Mouse (Mus musculus) cerebellum, adult 11-12 months (tissue): ENCODE results near the gene Ppp4r4.
"Not testable (repeated sequence)": the region's sequence is repeated elsewhere in the genome, so short reads cannot be mapped to it uniquely, and the experiment has no call there.

Experiments
- DNase-seq: peaks from one replicate; pipeline ENCODE4 v3.0.0; 2022

The Ppp4r4 gene

GRCm38 (mm10) chr12:103643818-103644217 lies 111.7 kb downstream of the Ppp4r4 start:
- DNase-seq = no peak

GRCm38 (mm10) chr12:103644601-103645000 lies 112.5 kb downstream of the Ppp4r4 start:
- DNase-seq = no peak

- DNase-seq = no peak
Measured at GRCm38 (mm10) chr12:103646314-103646713, 114.2 kb downstream of the Ppp4r4 start.

GRCm38 (mm10) chr12:103653836-103654235 lies 121.8 kb downstream of the Ppp4r4 start:
- no peak for DNase-seq

- DNase-seq = no peak
Measured at GRCm38 (mm10) chr12:103655123-103656044, 123.3 kb downstream of the Ppp4r4 start.

GRCm38 (mm10) chr12:103656848-103657626 lies 125.0 kb downstream of the Ppp4r4 start, which contains the start of gene Serpina6:
TSS of gene Serpina6 (minus strand) at chr12:103657212.
- no peak for DNase-seq

GRCm38 (mm10) chr12:103657991-103658390 lies 125.9 kb downstream of the Ppp4r4 start:
- DNase-seq = no peak

GRCm38 (mm10) chr12:103659171-103659570 lies 127.1 kb downstream of the Ppp4r4 start:
- no peak for DNase-seq

- no peak for DNase-seq
Measured at GRCm38 (mm10) chr12:103660076-103660475, 128.0 kb downstream of the Ppp4r4 start.

- DNase-seq = not testable (repeated sequence)
Measured at GRCm38 (mm10) chr12:103662053-103662452, 130.0 kb downstream of the Ppp4r4 start.
